12 mouse cellular contexts compared by ENCODE assay signal in genomic region chr1:106570366-106570765, GRCm38 (mm10).
A peak's percentile ranks its signal among the peaks of the same experiment; 100 is the strongest.
DNase-seq lines count a peak whose midpoint lies in the region; ATAC-seq lines count a peak whose summit lies in the region.
"Had no signal": no experiment of that assay in that cellular context is flagged by ENCODE, and none has a peak within 500 bp of the region (broad histone marks: within the 10 kb centered on the region; RNA-seq: fewer than 3 reads in every experiment).

No protein-coding gene starts in this region.

- H3K9me3 ChIP-seq in heart, embryonic 12.5 days (replicated peaks), result no peaks in the 10 kb centered on the region
- H3K9me3 ChIP-seq: limb, embryonic 13.5 days; neural tube, embryonic 12.5 days had no signal

- 43% methylated on average over 6 of the region's 6 CpGs for WGBS in heart, embryonic 12.5 days

- intact Hi-C loops in heart, postnatal 25 days (cut with DNase I), result no loop called here

- no peaks in the 10 kb centered on the region for H3K27me3 ChIP-seq in heart, embryonic 12.5 days (replicated peaks)
- H3K27me3 ChIP-seq: limb, embryonic 13.5 days; neural tube, embryonic 12.5 days had no signal

- peak overlapping the region; percentile 10 for H3K27ac ChIP-seq in heart, embryonic 12.5 days (ENCODE audit: poor library complexity, severe bottlenecking)
- H3K27ac ChIP-seq: layer of hippocampus, adult 2 months; limb, embryonic 13.5 days; neural tube, embryonic 12.5 days had no signal

- DNase-seq in heart, postnatal 25 days (ENCODE audit: low spot score), result no peak
- DNase-seq in layer of hippocampus, adult 9-11 months, result peak; percentile 12
- DNase-seq in layer of hippocampus, adult 11-12 months (ENCODE audit: low spot score), result no peak
- peak; percentile 52 for DNase-seq in A20 (ENCODE audit: low read depth, low spot score)
- DNase-seq in brain, adult 2 months (ENCODE audit: low read depth, low spot score), result peak; percentile 58
- no peak for DNase-seq in embryo, embryonic 10 days (ENCODE audit: low spot score)
- DNase-seq in cerebellum, adult 11-12 months, result no peak
- DNase-seq: right cerebral cortex, postnatal 14 days had no signal

- H3K36me3 ChIP-seq in heart, embryonic 12.5 days, result no peaks in the 10 kb centered on the region
- H3K36me3 ChIP-seq: limb, embryonic 13.5 days; neural tube, embryonic 12.5 days had no signal

- H3K4me2 ChIP-seq in heart, embryonic 12.5 days, result no peak overlapping the region
- H3K4me2 ChIP-seq: limb, embryonic 13.5 days; neural tube, embryonic 12.5 days had no signal

- ATAC-seq in heart, embryonic 12.5 days (ENCODE audit: insufficient number of reproducible peaks, low FRiP score), result no peak

- no peak overlapping the region for H3K9ac ChIP-seq in heart, embryonic 12.5 days
- H3K9ac ChIP-seq: limb, embryonic 13.5 days; neural tube, embryonic 12.5 days had no signal

- no peak overlapping the region for H3K4me3 ChIP-seq in heart, embryonic 12.5 days
- H3K4me3 ChIP-seq: layer of hippocampus, adult 2 months; limb, embryonic 13.5 days; neural tube, embryonic 12.5 days had no signal

- peaks cover 22% of the 10 kb centered on the region for H3K4me1 ChIP-seq in heart, embryonic 12.5 days (replicated peaks)
- H3K4me1 ChIP-seq: neural tube, embryonic 12.5 days had no signal

Comparison
In these comparisons a context has a peak if more than half of its experiments do, and no peak if none do; other contexts are left out.
1. DNase-seq: peak in layer of hippocampus, adult 9-11 months (single experiment), A20 (single experiment) and brain, adult 2 months (single experiment); none in heart, postnatal 25 days (single experiment), layer of hippocampus, adult 11-12 months (single experiment), embryo, embryonic 10 days (single experiment) and cerebellum, adult 11-12 months (single experiment).